Mouse (Mus musculus) CH12.LX (cell line): ENCODE measurements around the gene Prrt2. TPM values are rescaled to one million over a fixed set of nuclear protein-coding genes. Genes with fewer than 3 reads are reported as not detected.

ENCODE experiments used
- DNase-seq: peaks from one replicate; pipeline ENCODE4 v3.0.0-alpha.2; 2013; ENCODE audit errors: extremely low read depth
- H3K27ac ChIP-seq: 2 replicates; pipeline ENCODE4 v1.5.1; 2012; ENCODE audit warnings: low read depth, mild to moderate bottlenecking, control low read depth, moderate library complexity; ENCODE audit not compliant: insufficient read depth
- H3K27me3 ChIP-seq: replicated peaks from 2 replicates; pipeline ENCODE3; 2012; ENCODE audit warnings: inconsistent platforms
- H3K36me3 ChIP-seq, 2 experiments: replicated peaks in 1 of 2; 2 replicates each; pipeline versions ENCODE3 to v1.6.1; 2012; ENCODE audit warnings: inconsistent platforms in 1 of 2, low read length in 1 of 2, mild to moderate bottlenecking in 1 of 2, mixed read lengths in 1 of 2, moderate library complexity in 1 of 2; ENCODE audit not compliant: control insufficient read depth in 1 of 2, insufficient read depth in 1 of 2
- H3K4me1 ChIP-seq, 2 experiments: 2 replicates each; pipeline ENCODE4 v1.6.1; 2012; ENCODE audit warnings: inconsistent platforms in 1 of 2, moderate library complexity in 1 of 2; ENCODE audit not compliant: insufficient read depth in 2 of 2, control insufficient read depth in 1 of 2
- H3K4me2 ChIP-seq: 2 replicates; pipeline ENCODE4 v1.6.1; 2012; ENCODE audit warnings: low read depth, mild to moderate bottlenecking, control low read depth; ENCODE audit not compliant: poor library complexity, insufficient read depth, severe bottlenecking
- H3K4me3 ChIP-seq, 3 experiments: fragments of 150-350 bp in 1 of 3; sonication (generic) in 1 of 3; replicated peaks in 1 of 3; 2 replicates each; pipeline versions ENCODE3 to v1.5.1; 2011 to 2012; ENCODE audit warnings: low read depth in 2 of 3, low read length in 2 of 3, mild to moderate bottlenecking in 2 of 3, moderate library complexity in 2 of 3, control low read depth in 1 of 3, improper control_type of control experiment in 1 of 3, inconsistent platforms in 1 of 3, mixed read lengths in 1 of 3; ENCODE audit not compliant: poor library complexity in 1 of 3
- H3K79me2 ChIP-seq: replicated peaks from 2 replicates; pipeline ENCODE4 v1.6.1; 2012; ENCODE audit warnings: mild to moderate bottlenecking, moderate library complexity; ENCODE audit not compliant: control insufficient read depth, poor library complexity, insufficient read depth, severe bottlenecking; ENCODE audit errors: extremely low read depth
- H3K9ac ChIP-seq: 2 replicates; pipeline ENCODE4 v1.6.1; 2012; ENCODE audit warnings: low read depth, mild to moderate bottlenecking, control low read depth, moderate library complexity; ENCODE audit not compliant: insufficient read depth
- H3K9me3 ChIP-seq: replicated peaks from 2 replicates; pipeline ENCODE3; 2012; ENCODE audit warnings: low read length, inconsistent platforms, mixed read lengths
- BHLHE40 ChIP-seq: IDR thresholded peaks from 2 replicates; pipeline ENCODE4 v1.6.1; 2011; ENCODE audit warnings: mild to moderate bottlenecking, low read depth, low read length, improper control_type of control experiment
- CHD1 ChIP-seq: IDR thresholded peaks from 2 replicates; pipeline ENCODE4 v1.6.1; 2012; ENCODE audit warnings: low read depth, low read length, improper control_type of control experiment, inconsistent platforms
- CHD2 ChIP-seq: IDR thresholded peaks from 2 replicates; pipeline ENCODE4 v1.6.1; 2011; ENCODE audit warnings: low read length, improper control_type of control experiment
- CTCF ChIP-seq, 2 experiments: IDR thresholded peaks in 1 of 2; conservative IDR thresholded peaks in 1 of 2; 2 replicates each; pipeline ENCODE4 v1.5.1; 2011 to 2012; ENCODE audit warnings: low read depth in 2 of 2, low read length in 2 of 2, improper control_type of control experiment in 1 of 2, inconsistent platforms in 1 of 2, mild to moderate bottlenecking in 1 of 2, moderate library complexity in 1 of 2
- E2F4 ChIP-seq: IDR thresholded peaks from 2 replicates; pipeline ENCODE4 v1.6.1; 2011; ENCODE audit warnings: low read depth, low read length, improper control_type of control experiment; ENCODE audit not compliant: insufficient replicate concordance
- ELF1 ChIP-seq: IDR thresholded peaks from 2 replicates; pipeline ENCODE4 v1.6.1; 2014; ENCODE audit warnings: low read depth, mild to moderate bottlenecking, inconsistent platforms, low read length, improper control_type of control experiment
- EP300 ChIP-seq: IDR thresholded peaks from 2 replicates; pipeline ENCODE4 v1.6.1; 2011; ENCODE audit warnings: low read length, improper control_type of control experiment
- ETS1 ChIP-seq: conservative IDR thresholded peaks from 2 replicates; pipeline ENCODE4 v1.6.1; 2012; ENCODE audit warnings: low read depth, mild to moderate bottlenecking, inconsistent platforms, low read length, improper control_type of control experiment, moderate library complexity
- GABPA ChIP-seq: IDR thresholded peaks from 2 replicates; pipeline ENCODE4 v1.6.1; 2012; ENCODE audit warnings: low read depth, low read length, improper control_type of control experiment, inconsistent platforms; ENCODE audit not compliant: insufficient replicate concordance
- HCFC1 ChIP-seq: IDR thresholded peaks from 2 replicates; pipeline ENCODE4 v1.6.1; 2012; ENCODE audit warnings: low read depth, mild to moderate bottlenecking, inconsistent platforms, low read length, improper control_type of control experiment
- IRF4 ChIP-seq: IDR thresholded peaks from 2 replicates; pipeline ENCODE4 v1.6.1; 2014; ENCODE audit warnings: low read depth, mild to moderate bottlenecking, inconsistent platforms, low read length, improper control_type of control experiment
- JUND ChIP-seq: conservative IDR thresholded peaks from 2 replicates; pipeline ENCODE4 v1.6.1; 2011; ENCODE audit warnings: low read depth, low read length, improper control_type of control experiment
- KAT2A ChIP-seq: IDR thresholded peaks from 2 replicates; pipeline ENCODE4 v1.6.1; 2012; ENCODE audit warnings: low read length, improper control_type of control experiment, inconsistent platforms; ENCODE audit not compliant: insufficient replicate concordance
- MAX ChIP-seq: IDR thresholded peaks from 2 replicates; pipeline ENCODE4 v1.6.1; 2011; ENCODE audit warnings: low read length, improper control_type of control experiment
- MAZ ChIP-seq: IDR thresholded peaks from 2 replicates; pipeline ENCODE4 v1.6.1; 2012; ENCODE audit warnings: low read depth, mild to moderate bottlenecking, inconsistent platforms, low read length, improper control_type of control experiment, moderate library complexity
- MEF2A ChIP-seq: IDR thresholded peaks from 2 replicates; pipeline ENCODE4 v1.6.1; 2014; ENCODE audit warnings: low read depth, mild to moderate bottlenecking, inconsistent platforms, low read length, improper control_type of control experiment, borderline replicate concordance
- MXI1 ChIP-seq: IDR thresholded peaks from 2 replicates; pipeline ENCODE4 v1.6.1; 2011; ENCODE audit warnings: mild to moderate bottlenecking, low read depth, low read length, improper control_type of control experiment
- MYC ChIP-seq: IDR thresholded peaks from 2 replicates; pipeline ENCODE4 v1.6.1; 2011; ENCODE audit warnings: low read depth, mild to moderate bottlenecking, improper control_type of control experiment, low read length
- NELFE ChIP-seq: IDR thresholded peaks from 2 replicates; pipeline ENCODE4 v1.6.1; 2011; ENCODE audit warnings: low read depth, low read length, improper control_type of control experiment
- NRF1 ChIP-seq: IDR thresholded peaks from 2 replicates; pipeline ENCODE4 v1.6.1; 2014; ENCODE audit warnings: low read depth, mild to moderate bottlenecking, inconsistent platforms, low read length, improper control_type of control experiment, moderate library complexity
- POLR2A ChIP-seq: IDR thresholded peaks from 2 replicates; pipeline ENCODE4 v1.6.1; 2011; ENCODE audit warnings: low read depth, mild to moderate bottlenecking, improper control_type of control experiment, low read length
- POLR2AphosphoS2 ChIP-seq: IDR thresholded peaks from 2 replicates; pipeline ENCODE4 v1.6.1; 2011; ENCODE audit warnings: low read depth, low read length, improper control_type of control experiment
- RCOR1 ChIP-seq: conservative IDR thresholded peaks from 2 replicates; pipeline ENCODE4 v1.6.1; 2012; ENCODE audit warnings: low read depth, mild to moderate bottlenecking, inconsistent platforms, low read length, improper control_type of control experiment
- SIN3A ChIP-seq: IDR thresholded peaks from 2 replicates; pipeline ENCODE4 v1.6.1; 2012; ENCODE audit warnings: low read length, improper control_type of control experiment, inconsistent platforms
- TBP ChIP-seq: conservative IDR thresholded peaks from 2 replicates; pipeline ENCODE4 v1.6.1; 2011; ENCODE audit warnings: low read depth, low read length, improper control_type of control experiment
- TCF12 ChIP-seq: IDR thresholded peaks from 2 replicates; pipeline ENCODE4 v1.6.1; 2014; ENCODE audit warnings: low read depth, mild to moderate bottlenecking, inconsistent platforms, low read length, improper control_type of control experiment
- USF1 ChIP-seq: IDR thresholded peaks from 2 replicates; pipeline ENCODE4 v1.6.1; 2014; ENCODE audit warnings: low read depth, mild to moderate bottlenecking, inconsistent platforms, low read length, improper control_type of control experiment
- USF2 ChIP-seq: conservative IDR thresholded peaks from 2 replicates; pipeline ENCODE4 v1.6.1; 2011; ENCODE audit warnings: low read depth, low read length, improper control_type of control experiment
- ZC3H11A ChIP-seq: IDR thresholded peaks from 2 replicates; pipeline ENCODE4 v1.6.1; 2012; ENCODE audit warnings: low read depth, mild to moderate bottlenecking, inconsistent platforms, low read length, improper control_type of control experiment
- ZMIZ1 ChIP-seq: IDR thresholded peaks from 2 replicates; pipeline ENCODE4 v1.6.1; 2012; ENCODE audit warnings: low read depth, mild to moderate bottlenecking, inconsistent platforms, low read length, improper control_type of control experiment
- ZNF384 ChIP-seq: IDR thresholded peaks from 2 replicates; pipeline ENCODE4 v1.6.1; 2012; ENCODE audit warnings: low read depth, low read length, improper control_type of control experiment, inconsistent platforms
- dilution Hi-C: fragments of 300-500 bp; cut with MboI; formaldehyde crosslinking; loops from 2 replicates; pipeline ENCODE4 v1.14.3; 2020; ENCODE audit warnings: low sequenced_read_pairs; ENCODE audit not compliant: extremely low pct_unique_long_range_greater_than_20kb, extremely low pct_ligation_motif_present
- in situ Hi-C: fragments of 300-500 bp; cut with MboI; formaldehyde crosslinking; loops from 3 replicates; pipeline ENCODE4 v1.14.3; 2019; ENCODE audit warnings: low sequenced_read_pairs, low pct_ligation_motif_present, low pct_unique_long_range_greater_than_20kb, mixed read lengths
- polyA plus RNA-seq: library from polyadenylated mRNA; unstranded; fragments of >175 nt; gene quantifications from 2 replicates; pipeline ENCODE4 v1.2.1, GENCODE M21; 2012; ENCODE audit warnings: low read depth; ENCODE audit not compliant: insufficient read length
- total RNA-seq, 2 experiments: library from RNA; depleted of rRNA; stranded (reverse); fragments of 300-350 nt in 1 of 2; fragments of >200 nt in 1 of 2; gene quantifications; 2 replicates each; pipeline ENCODE4 v1.2.3; 2012 to 2014

Prrt2 gene
- total and polyA plus RNA-seq, 3 experiments, result 1.2 TPM; not detected in 2

GRCm38 (mm10) chr7:127041851-127042672 is 21.1 kb upstream of the Prrt2 start, which contains the start of gene Kif22:
Gene Kif22 (minus strand): TSS chr7:127042471.
- H3K9me3 ChIP-seq, result no peaks in the 10 kb centered on the region
- H3K4me2 ChIP-seq, result peak within 1 kb of the TSS; percentile 91
- peaks cover 3 to 22% of the 10 kb centered on the region in 2 experiments; a peak in 3 of 4 replicates for H3K4me1 ChIP-seq
- DNase-seq, result peak; percentile 89
- peaks cover 37% of the 10 kb centered on the region for H3K79me2 ChIP-seq
- no peaks in the 10 kb centered on the region for H3K27me3 ChIP-seq
- no peak for TF ChIP-seq USF2
- no peak for TF ChIP-seq NRF1
- 0 out of 2 replicates have a peak, but pooled peaks have one; percentile 9 for TF ChIP-seq ETS1
- peak; percentile 89 for TF ChIP-seq CHD2
- TF ChIP-seq MAX, result 0 out of 2 replicates have a peak, but pooled peaks have one; percentile 44
- no peak for TF ChIP-seq CTCF (conservative IDR thresholded peaks at IDR 0.05 in 1 of 2, IDR thresholded peaks at IDR 0.05 in 1 of 2; ENCODE audit: low read depth in 2 of 2, low read length in 2 of 2)
- TF ChIP-seq TBP, result peak; percentile 85
- TF ChIP-seq KAT2A, result peak; percentile 82; the same call in 1 of the 2 replicates
- TF ChIP-seq MAZ, result peak; percentile 57; the same call in 1 of the 2 replicates
- TF ChIP-seq USF1, result no peak
- TF ChIP-seq NELFE, result peak; percentile 88
- TF ChIP-seq JUND, result no peak
- peak; percentile 76 for TF ChIP-seq IRF4
- TF ChIP-seq ZC3H11A, result no peak
- no peak for TF ChIP-seq GABPA
- no peak for TF ChIP-seq BHLHE40
- TF ChIP-seq RCOR1, result no peak
- peak; percentile 54; the same call in 1 of the 2 replicates for TF ChIP-seq MYC
- TF ChIP-seq HCFC1, result peak; percentile 83
- TF ChIP-seq TCF12, result peak; percentile 71; the same call in 1 of the 2 replicates
- TF ChIP-seq SIN3A, result peak; percentile 96
- TF ChIP-seq ZMIZ1, result peak; percentile 78
- peak; percentile 94; the same call in 1 of the 2 replicates for TF ChIP-seq MXI1
- TF ChIP-seq ZNF384, result no peak
- TF ChIP-seq CHD1, result peak; percentile 66; the same call in 1 of the 2 replicates
- peak; percentile 96 for TF ChIP-seq E2F4
- TF ChIP-seq EP300, result no peak
- TF ChIP-seq ELF1, result peak; percentile 89
- TF ChIP-seq MEF2A, result peak; percentile 63; the same call in 1 of the 2 replicates
- peak; percentile 89 for TF ChIP-seq POLR2A
- peak; percentile 80 for TF ChIP-seq POLR2AphosphoS2
- dilution Hi-C loops, result no loop called here
- peak within 1 kb of the TSS; percentile 92 for H3K9ac ChIP-seq
- in situ Hi-C loops, result no loop called here
- peak within 1 kb of the TSS; percentile 90 to 99 (median 95) for H3K4me3 ChIP-seq
- peak within 1 kb of the TSS; percentile 41; the same call in 1 of the 2 replicates for H3K27ac ChIP-seq
- H3K36me3 ChIP-seq, result peaks cover 0 to 42% of the 10 kb centered on the region in 2 experiments
